Mouse (Mus musculus) ES-E14 (cell line): Measurements from ENCODE around the gene Csrnp1. TPM values are rescaled to one million over a fixed set of nuclear protein-coding genes. Genes with fewer than 3 reads are reported as not detected.
"Not testable (repeated sequence)": the region's sequence is repeated elsewhere in the genome, so short reads cannot be mapped to it uniquely, and the experiment has no call there.

Source experiments
- DNase-seq: peaks from one replicate; pipeline ENCODE4 v3.0.0-alpha.2; 2013; ENCODE audit warnings: low read depth, low spot score
- H3K27ac ChIP-seq: 2 replicates; pipeline ENCODE4 v1.5.1; 2012; ENCODE audit warnings: low read depth, mild to moderate bottlenecking, low read length, moderate library complexity, mixed read lengths; ENCODE audit not compliant: poor library complexity, insufficient read depth, severe bottlenecking
- H3K36me3 ChIP-seq: 2 replicates; pipeline ENCODE4 v1.6.1; 2012; ENCODE audit warnings: mild to moderate bottlenecking, low read length, moderate library complexity, mixed read lengths; ENCODE audit not compliant: control insufficient read depth, poor library complexity, insufficient read depth, severe bottlenecking
- H3K4me1 ChIP-seq, 2 experiments: fragments of 150-350 bp in 1 of 2; sonication (generic) in 1 of 2; 2 replicates each; pipeline ENCODE4 v1.6.1; 2012; ENCODE audit warnings: low read length in 2 of 2, mild to moderate bottlenecking in 1 of 2, mixed read lengths in 1 of 2; ENCODE audit not compliant: control insufficient read depth in 2 of 2, insufficient read depth in 2 of 2, poor library complexity in 1 of 2
- H3K4me3 ChIP-seq, 2 experiments: fragments of 150-350 bp in 1 of 2; sonication (generic) in 1 of 2; 2 replicates each; pipeline ENCODE4 v1.5.1; 2012; ENCODE audit warnings: low read length in 2 of 2, low read depth in 1 of 2, mild to moderate bottlenecking in 1 of 2, mixed read lengths in 1 of 2; ENCODE audit not compliant: insufficient read depth in 1 of 2, poor library complexity in 1 of 2, severe bottlenecking in 1 of 2
- H3K9ac ChIP-seq: 2 replicates; pipeline ENCODE4 v1.6.1; 2012; ENCODE audit warnings: low read depth, mild to moderate bottlenecking, low read length, mixed read lengths; ENCODE audit not compliant: poor library complexity, insufficient read depth, severe bottlenecking
- H3K9me3 ChIP-seq: fragments of 150-350 bp; sonication (generic); 2 replicates; pipeline ENCODE4 v1.6.1; 2012; ENCODE audit warnings: low read depth, mild to moderate bottlenecking, low read length; ENCODE audit not compliant: control insufficient read depth, insufficient read depth
- CHD2 ChIP-seq: IDR thresholded peaks from 2 replicates; pipeline ENCODE4 v1.6.1; 2014; ENCODE audit warnings: mild to moderate bottlenecking, low read depth, low read length, inconsistent platforms
- HCFC1 ChIP-seq: IDR thresholded peaks from 2 replicates; pipeline ENCODE4 v1.6.1; 2012; ENCODE audit warnings: low read length, inconsistent platforms, borderline replicate concordance; ENCODE audit not compliant: insufficient read depth
- MAFK ChIP-seq: IDR thresholded peaks from 2 replicates; pipeline ENCODE4 v1.6.1; 2014; ENCODE audit warnings: mild to moderate bottlenecking, low read depth, low read length, inconsistent platforms; ENCODE audit not compliant: insufficient read depth
- ZC3H11A ChIP-seq: IDR thresholded peaks from 2 replicates; pipeline ENCODE4 v1.6.1; 2012; ENCODE audit warnings: low read depth, mild to moderate bottlenecking, inconsistent platforms, low read length, borderline replicate concordance
- ZNF384 ChIP-seq: IDR thresholded peaks from 2 replicates; pipeline ENCODE4 v1.6.1; 2012; ENCODE audit warnings: low read depth, low read length, inconsistent platforms
- in situ Hi-C, 2 experiments: fragments of 600-800 bp; cut with MboI; formaldehyde crosslinking; loops; one replicate each; pipeline ENCODE4 v1.15.1; 2025; ENCODE audit warnings: low sequenced_read_pairs in 2 of 2, inconsistent platforms in 1 of 2; ENCODE audit not compliant: unreplicated experiment in 2 of 2
- total RNA-seq: library from RNA; depleted of rRNA; stranded (reverse); fragments of 300-350 nt; gene quantifications from 2 replicates; pipeline ENCODE4 v1.2.3, GENCODE M21; 2012

Csrnp1 gene
- total RNA-seq, 1 experiment = 57.8 TPM

DNA sequence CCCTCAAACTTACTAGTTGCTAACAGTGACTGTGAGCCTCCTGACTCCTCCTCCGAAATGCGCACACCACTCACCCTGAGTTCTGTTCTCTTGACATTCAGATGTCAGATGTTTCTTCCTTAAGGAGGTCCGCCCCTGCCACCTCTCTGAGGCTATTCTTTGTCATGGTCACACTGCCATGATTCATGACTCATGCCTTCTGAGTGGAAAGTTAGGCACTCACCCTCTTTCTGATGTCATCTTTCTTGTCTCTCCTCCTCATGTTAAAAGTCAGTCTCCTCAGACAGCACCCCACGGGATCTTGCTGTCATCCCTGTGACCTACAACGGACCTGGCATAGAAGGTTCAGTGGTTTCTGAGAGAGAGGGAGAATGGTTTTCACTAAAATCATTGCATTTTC, 28.3 kb upstream of the Csrnp1 start:
- TF ChIP-seq HCFC1 = no peak
- TF ChIP-seq CHD2 = no peak
- TF ChIP-seq ZC3H11A = no peak
- no peak for TF ChIP-seq MAFK
- no peak for TF ChIP-seq ZNF384
- in situ Hi-C loops = no loop called here
- Histone ChIP-seq H3K4me1 (peaks cover 14 to 18% of the 10 kb centered on the region in 2 experiments), H3K9me3 (no peaks in the 10 kb centered on the region), H3K27ac (no peak overlapping the region), H3K4me3 (no peak overlapping the region), H3K9ac (no peak overlapping the region), H3K36me3 (no peaks in the 10 kb centered on the region)
- DNase-seq = no peak

DNA sequence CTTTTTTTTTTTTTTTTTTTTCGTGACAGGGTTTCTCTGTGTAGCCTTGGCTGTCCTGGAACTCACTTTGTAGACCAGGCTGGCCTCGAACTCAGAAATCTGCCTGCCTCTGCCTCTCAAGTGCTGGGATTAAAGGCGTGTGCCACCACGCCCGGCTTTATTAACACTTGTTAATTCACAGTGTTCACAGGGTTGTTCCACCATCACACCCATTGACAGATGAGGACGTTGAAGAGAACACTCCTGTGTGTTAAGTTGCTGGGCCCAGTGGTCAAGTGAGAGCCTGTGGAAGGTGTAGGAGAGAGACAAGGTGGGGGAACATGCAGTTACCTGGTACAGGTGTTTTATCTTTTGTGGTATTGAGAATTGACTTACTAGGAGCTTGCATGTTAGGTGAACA, 27.7 kb upstream of the Csrnp1 start:
- H3K27ac ChIP-seq, DNase-seq, H3K9ac ChIP-seq, H3K9me3 ChIP-seq, H3K36me3 ChIP-seq, H3K4me3 ChIP-seq, in situ Hi-C loops: not testable (repeated sequence)
- H3K4me1 ChIP-seq = peaks cover 14 to 23% of the 10 kb centered on the region in 2 experiments

DNA sequence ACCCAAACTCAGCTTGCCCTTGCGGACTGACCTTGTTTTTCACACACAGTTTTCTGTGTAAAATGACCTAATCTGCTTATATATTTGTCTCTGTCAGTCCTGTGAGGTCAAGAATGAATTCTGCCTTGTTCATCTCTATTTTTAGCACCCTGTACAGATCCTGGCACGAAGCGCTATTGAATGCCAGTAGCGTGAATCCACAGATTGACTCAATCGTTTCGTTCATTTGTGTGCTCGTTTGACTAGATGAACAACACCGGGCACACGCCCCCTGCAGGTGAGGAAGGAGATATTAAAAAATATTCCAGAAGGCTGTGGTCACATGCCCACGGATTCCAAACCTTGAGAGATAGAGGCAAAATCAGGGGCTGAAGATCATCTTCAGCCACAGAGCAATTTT, 27.1 kb upstream of the Csrnp1 start:
- no peak overlapping the region for H3K27ac ChIP-seq
- H3K9me3 ChIP-seq = no peaks in the 10 kb centered on the region
- TF ChIP-seq HCFC1 = peak; percentile 37; the same call in 1 of the 2 replicates
- no peak for TF ChIP-seq ZNF384
- H3K4me3 ChIP-seq = peak overlapping the region in 1 of 2 experiments; percentile 22; a peak in 2 of 4 replicates
- H3K36me3 ChIP-seq = no peaks in the 10 kb centered on the region
- in situ Hi-C loops = no loop called here
- peak; percentile 80 for DNase-seq
- peaks cover 14 to 25% of the 10 kb centered on the region in 2 experiments for H3K4me1 ChIP-seq
- H3K9ac ChIP-seq = no peak overlapping the region; the same call in 1 of the 2 replicates

DNA sequence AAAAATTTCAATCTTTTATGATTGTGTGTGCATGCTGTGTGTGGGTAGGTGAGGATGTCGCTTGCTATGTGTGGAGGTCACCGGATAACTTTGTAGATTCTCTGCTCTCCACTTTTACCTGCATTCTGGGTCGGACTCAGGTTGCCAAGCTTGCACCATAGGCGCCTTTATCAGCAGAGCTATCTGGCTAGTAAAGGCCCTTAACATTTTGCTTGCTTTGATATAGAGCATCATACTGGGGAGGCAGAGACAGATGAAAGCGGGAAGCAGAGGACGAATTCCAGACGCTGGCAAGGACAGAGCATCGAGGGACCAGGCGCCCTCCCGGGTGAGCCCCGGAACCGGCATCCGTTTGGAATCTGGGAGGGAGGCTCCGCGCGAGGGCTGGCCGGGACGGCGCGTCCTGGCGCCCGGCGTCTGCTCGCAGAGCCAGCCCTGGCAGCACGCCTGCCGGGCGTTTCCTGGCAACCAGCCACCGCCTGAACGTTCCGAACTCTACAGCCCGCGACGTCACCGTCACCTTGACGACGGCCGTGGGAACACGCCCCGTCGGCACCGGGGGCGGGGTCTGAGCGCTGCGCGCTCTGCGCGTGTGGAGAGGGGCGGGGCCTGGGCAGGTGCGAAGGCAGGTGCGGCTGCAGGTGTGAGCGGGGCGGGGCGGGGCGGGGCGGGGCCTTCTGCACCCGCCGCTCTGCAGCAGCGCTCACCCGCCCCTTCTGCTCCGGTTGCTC, 26.5 kb upstream of the Csrnp1 start:
- in situ Hi-C loops = no loop called here
- Histone ChIP-seq H3K36me3 (no peaks in the 10 kb centered on the region), H3K4me3 (peak overlapping the region; percentile 52 to 58), H3K4me1 (peaks cover 14 to 29% of the 10 kb centered on the region in 2 experiments), H3K9ac (peak overlapping the region; percentile 67), H3K9me3 (no peaks in the 10 kb centered on the region), H3K27ac (peak overlapping the region; percentile 41; the same call in 1 of the 2 replicates)
- DNase-seq = peak; percentile 93
- TF ChIP-seq ZNF384 (no peak), MAFK (no peak), ZC3H11A (no peak), CHD2 (no peak), HCFC1 (no peak)

DNA sequence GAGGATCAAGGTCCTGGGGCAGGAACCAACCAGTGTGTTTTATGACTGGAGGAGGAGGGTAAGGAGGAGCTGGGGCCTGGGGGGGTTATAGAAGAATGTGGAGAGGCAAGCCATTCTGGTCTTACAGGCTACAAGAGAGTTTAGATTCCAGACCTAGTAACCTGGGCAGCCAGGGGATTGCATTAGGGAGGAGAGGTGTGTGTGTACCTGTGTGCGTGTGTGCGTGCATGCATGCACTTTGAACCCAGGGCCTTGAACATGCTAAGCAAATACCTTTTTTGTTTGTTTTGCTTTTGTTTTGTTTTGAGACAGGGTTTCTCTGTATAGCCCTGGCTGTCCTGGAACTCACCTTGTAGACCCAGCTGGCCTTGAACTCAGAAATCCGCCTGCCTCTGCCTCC, 25.4 kb upstream of the Csrnp1 start:
- H3K36me3 ChIP-seq = no peaks in the 10 kb centered on the region
- H3K4me3 ChIP-seq = no peak overlapping the region
- no peak for TF ChIP-seq HCFC1
- no peak for TF ChIP-seq CHD2
- no peak for TF ChIP-seq MAFK
- TF ChIP-seq ZNF384 = no peak
- peaks cover 14 to 32% of the 10 kb centered on the region in 2 experiments for H3K4me1 ChIP-seq
- DNase-seq = no peak
- in situ Hi-C loops = no loop called here
- no peak overlapping the region for H3K9ac ChIP-seq
- peak overlapping the region; percentile 51; the same call in 1 of the 2 replicates for H3K27ac ChIP-seq
- no peaks in the 10 kb centered on the region for H3K9me3 ChIP-seq
